ENCODE assay signal across 9 mouse cellular contexts in the genomic region with DNA sequence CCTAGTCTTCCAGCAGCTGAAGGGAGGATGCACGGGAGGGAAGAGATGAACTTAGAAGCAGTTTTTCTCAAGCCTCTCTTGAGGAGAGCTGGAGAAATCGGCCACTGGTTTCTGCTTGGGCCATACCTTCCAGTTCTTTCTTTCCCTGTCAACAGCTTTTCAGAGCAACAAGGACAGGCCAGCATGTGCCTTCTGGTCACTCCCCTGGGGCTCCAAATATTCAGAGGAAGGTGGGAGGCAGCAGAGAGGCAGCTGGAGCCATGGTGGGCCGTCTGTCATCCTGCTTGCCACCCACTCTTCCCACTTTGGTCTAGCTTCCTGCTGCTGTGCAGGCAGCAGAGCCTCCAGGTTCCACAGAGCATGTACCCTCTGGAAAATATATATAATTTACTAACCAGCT. TPM values are rescaled to one million over a fixed set of nuclear protein-coding genes. Genes with fewer than 3 reads are reported as not detected.
DNase-seq lines count a peak whose midpoint lies in the region; ATAC-seq lines count a peak whose summit lies in the region.
"Had no signal": no experiment of that assay in that cellular context is flagged by ENCODE, and none has a peak within 500 bp of the region (broad histone marks: within the 10 kb centered on the region; RNA-seq: fewer than 3 reads in every experiment).

No protein-coding gene starts in this region.

- 20% methylated on average over 3 of the region's 3 CpGs for WGBS in hindbrain, embryonic 15.5 days
- 37% methylated on average over 3 of the region's 3 CpGs for WGBS in midbrain, embryonic 12.5 days
- WGBS in liver, embryonic 11.5 days: 43% methylated on average over 3 of the region's 3 CpGs

- no peaks in the 10 kb centered on the region for H3K36me3 ChIP-seq in hindbrain, embryonic 15.5 days
- no peaks in the 10 kb centered on the region for H3K36me3 ChIP-seq in midbrain, embryonic 12.5 days
- H3K36me3 ChIP-seq in liver, embryonic 11.5 days (ENCODE audit: control insufficient read depth, insufficient read depth, low read length): no peaks in the 10 kb centered on the region
- H3K36me3 ChIP-seq: liver, embryonic 13.5 days had no signal

- no peak overlapping the region for H3K4me3 ChIP-seq in hindbrain, embryonic 15.5 days
- H3K4me3 ChIP-seq in midbrain, embryonic 12.5 days: no peak overlapping the region
- H3K4me3 ChIP-seq in liver, embryonic 11.5 days (ENCODE audit: low read depth, low read length): no peak overlapping the region
- H3K4me3 ChIP-seq: liver, embryonic 13.5 days had no signal

- H3K4me2 ChIP-seq in hindbrain, embryonic 15.5 days: no peak overlapping the region
- no peak overlapping the region for H3K4me2 ChIP-seq in midbrain, embryonic 12.5 days (replicated peaks)
- no peak overlapping the region for H3K4me2 ChIP-seq in liver, embryonic 11.5 days
- H3K4me2 ChIP-seq: liver, embryonic 13.5 days had no signal

- no peak for ATAC-seq in hindbrain, embryonic 15.5 days (ENCODE audit: low FRiP score, low read depth)
- peak; percentile 23; the same call in 1 of the 2 replicates for ATAC-seq in midbrain, embryonic 12.5 days (ENCODE audit: low FRiP score, low read depth)
- no peak for ATAC-seq in liver, embryonic 11.5 days (replicated peaks; ENCODE audit: low FRiP score)

- 0 out of 2 replicates have a peak overlapping the region, but pooled peaks have one; percentile 4 for H3K27ac ChIP-seq in hindbrain, embryonic 15.5 days (replicated peaks)
- no peak overlapping the region; the same call in 1 of the 2 replicates for H3K27ac ChIP-seq in midbrain, embryonic 12.5 days (replicated peaks)
- no peak overlapping the region for H3K27ac ChIP-seq in liver, embryonic 11.5 days (ENCODE audit: low read depth, low read length)
- H3K27ac ChIP-seq: liver, embryonic 13.5 days had no signal

- H3K9ac ChIP-seq in hindbrain, embryonic 15.5 days: no peak overlapping the region
- H3K9ac ChIP-seq in midbrain, embryonic 12.5 days (replicated peaks): no peak overlapping the region
- no peak overlapping the region for H3K9ac ChIP-seq in liver, embryonic 11.5 days (ENCODE audit: low read depth, low read length)
- H3K9ac ChIP-seq: liver, embryonic 13.5 days had no signal

- peaks cover 12% of the 10 kb centered on the region for H3K4me1 ChIP-seq in hindbrain, embryonic 15.5 days (replicated peaks)
- peaks cover 5% of the 10 kb centered on the region; the same call in 1 of the 2 replicates for H3K4me1 ChIP-seq in midbrain, embryonic 12.5 days
- no peaks in the 10 kb centered on the region for H3K4me1 ChIP-seq in liver, embryonic 11.5 days (replicated peaks; ENCODE audit: control insufficient read depth, insufficient read depth, low read length)
- H3K4me1 ChIP-seq: liver, embryonic 13.5 days had no signal

- no peaks in the 10 kb centered on the region for H3K27me3 ChIP-seq in hindbrain, embryonic 15.5 days
- no peaks in the 10 kb centered on the region for H3K27me3 ChIP-seq in midbrain, embryonic 12.5 days
- H3K27me3 ChIP-seq in liver, embryonic 11.5 days (replicated peaks; ENCODE audit: control insufficient read depth, insufficient read depth, low read length): no peaks in the 10 kb centered on the region
- H3K27me3 ChIP-seq: liver, embryonic 13.5 days had no signal

- intact Hi-C loops in gastrocnemius, postnatal 14 days (cut with DNase I; ENCODE audit: low total_unique reads): no loop called here

- DNase-seq in gastrocnemius, postnatal 14 days: peak; percentile 6
- no peak for DNase-seq in gastrocnemius, adult 8-10 months (ENCODE audit: low spot score in 2 of 2)
- peak; percentile 43 to 55 for DNase-seq in cerebellum, postnatal 36 days
- DNase-seq in thymus, postnatal 14 days: no peak
- DNase-seq in urinary bladder, postnatal 36 days (ENCODE audit: low spot score in 2 of 2): no peak
- no peak for DNase-seq in liver, embryonic 11.5 days (ENCODE audit: low spot score)
- DNase-seq: liver, embryonic 13.5 days had no signal

- no peaks in the 10 kb centered on the region for H3K9me3 ChIP-seq in hindbrain, embryonic 15.5 days
- no peaks in the 10 kb centered on the region for H3K9me3 ChIP-seq in midbrain, embryonic 12.5 days
- H3K9me3 ChIP-seq in liver, embryonic 11.5 days (ENCODE audit: control insufficient read depth, low read length): no peaks in the 10 kb centered on the region
- H3K9me3 ChIP-seq: liver, embryonic 13.5 days had no signal

RNA-seq across cellular contexts. Expression of gene Ndufb4, which starts 36.6 kb away (rescaled TPM):
- 100 to 1,000 TPM; 142 to 157 TPM for total RNA-seq in gastrocnemius, postnatal 14 days (2021)
- 100 to 1,000 TPM; 161 to 184 (median 165) TPM for total RNA-seq in gastrocnemius, adult 8-10 months (2022)
- polyA plus RNA-seq in hindbrain, embryonic 15.5 days (2015; fragmentation: Nextera tagmentation; extraction: Ambion mirVana): 56.8 and 59.9 TPM in 2 replicates
- 64.0 and 65.8 TPM in 2 replicates for polyA plus RNA-seq in midbrain, embryonic 12.5 days (2016; fragmentation: Nextera tagmentation; extraction: Ambion mirVana)
- polyA plus RNA-seq in liver, embryonic 11.5 days (2014; fragmentation: Nextera tagmentation; extraction: Ambion mirVana): 67.6 and 72.2 TPM in 2 replicates

RNA-seq across cellular contexts. Expression of gene Hgd, which starts 37.7 kb away (rescaled TPM):
- not detected for total RNA-seq in gastrocnemius, postnatal 14 days (2021)
- under 1 TPM in 1 of 4 experiments, not detected in 3; 0.27 TPM for total RNA-seq in gastrocnemius, adult 8-10 months (2022)
- polyA plus RNA-seq in hindbrain, embryonic 15.5 days (2015; fragmentation: Nextera tagmentation; extraction: Ambion mirVana): 0.10 and 0.19 TPM in 2 replicates
- 0.21 TPM in 1 of 2 replicates, not detected in the other for polyA plus RNA-seq in midbrain, embryonic 12.5 days (2016; fragmentation: Nextera tagmentation; extraction: Ambion mirVana)
- 13.6 and 13.7 TPM in 2 replicates for polyA plus RNA-seq in liver, embryonic 11.5 days (2014; fragmentation: Nextera tagmentation; extraction: Ambion mirVana)

Comparison
In these comparisons a context has a peak if more than half of its experiments do, and no peak if none do; other contexts are left out.
1. DNase-seq: peak in gastrocnemius, postnatal 14 days (single experiment) and cerebellum, postnatal 36 days (2 of 2); none in gastrocnemius, adult 8-10 months (0 of 2), thymus, postnatal 14 days (single experiment), urinary bladder, postnatal 36 days (0 of 2) and liver, embryonic 11.5 days (single experiment).
2. RNA of gene Hgd, which starts 37.7 kb away (polyA plus RNA-seq): 13.6 to 13.7 TPM in liver, embryonic 11.5 days; 0.10 to 0.19 TPM in hindbrain, embryonic 15.5 days and 0.21 TPM in midbrain, embryonic 12.5 days; every median in the first group is over 10 times any median in the second.